23 mouse cellular contexts compared by ENCODE assay signal in the genomic region with DNA sequence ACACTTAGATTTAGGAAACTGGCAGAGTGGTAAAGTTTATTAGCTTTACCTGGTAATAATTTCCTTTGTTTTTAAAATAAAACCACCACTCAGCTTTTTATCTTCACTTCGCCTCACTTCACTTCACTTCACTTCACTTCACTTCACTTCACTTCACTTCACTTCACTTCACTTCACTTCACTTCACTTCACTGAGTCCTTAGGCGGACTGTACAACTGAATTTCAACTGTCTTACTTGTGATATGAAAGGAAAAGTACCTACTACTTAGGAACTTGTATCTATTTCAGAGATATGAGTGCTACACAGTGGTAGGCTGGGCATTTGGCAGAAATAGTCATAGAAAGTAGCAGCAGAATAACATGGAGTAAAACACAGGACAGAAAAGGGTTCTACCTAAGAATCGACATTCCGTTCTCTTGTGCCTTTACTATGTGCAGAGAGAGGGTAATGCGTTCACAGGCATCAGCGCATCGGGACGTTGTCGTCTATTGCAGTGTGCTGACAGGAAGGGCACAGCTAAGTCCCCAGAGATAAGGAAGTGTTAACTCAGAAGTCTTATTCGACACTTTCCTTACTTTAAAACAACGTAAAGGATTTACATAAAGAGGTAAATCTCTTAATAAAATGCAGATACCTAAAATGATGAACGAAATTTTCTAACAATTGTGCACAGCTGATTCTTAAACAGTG. TPM values are rescaled to one million over a fixed set of nuclear protein-coding genes. Genes with fewer than 3 reads are reported as not detected.
A peak's percentile ranks its signal among the peaks of the same experiment; 100 is the strongest.
DNase-seq lines count a peak whose midpoint lies in the region; ATAC-seq and TF ChIP-seq lines count a peak whose summit lies in the region.
"Had no signal": no experiment of that assay in that cellular context is flagged by ENCODE, and none has a peak within 500 bp of the region (broad histone marks: within the 10 kb centered on the region; RNA-seq: fewer than 3 reads in every experiment).

No protein-coding gene starts in this region.

- H3K9ac ChIP-seq in kidney, embryonic 14.5 days (ENCODE audit: low read depth, low read length) = no peak overlapping the region
- H3K9ac ChIP-seq: embryonic facial prominence, embryonic 12.5 days; embryonic facial prominence, embryonic 15.5 days; forebrain, postnatal 0 days; heart, embryonic 13.5 days; hindbrain, embryonic 12.5 days; hindbrain, embryonic 15.5 days had no signal

- peak; percentile 56 for DNase-seq in kidney, adult 2 months
- peak; percentile 5 for DNase-seq in lung, postnatal 10 days
- no peak for DNase-seq in lung, postnatal 4 days
- peak; percentile 8 for DNase-seq in retina, postnatal 1 day
- DNase-seq in retina, embryonic 14.5 days (ENCODE audit: low spot score) = no peak
- no peak for DNase-seq in gastrocnemius, postnatal 14 days
- DNase-seq: cerebellum, adult 11 months; cerebellum, adult 2 months; cerebellum, adult 9-11 months; cerebellum, postnatal 25 days; forebrain, postnatal 0 days; gastrocnemius, adult 2 months; gastrocnemius, postnatal 25 days; heart, adult 2 months had no signal

- H3K36me3 ChIP-seq in kidney, adult 2 months (ENCODE audit: control insufficient read depth, insufficient read depth, low read length) = peaks cover 9% of the 10 kb centered on the region
- peaks cover 44% of the 10 kb centered on the region for H3K36me3 ChIP-seq in kidney, embryonic 14.5 days (ENCODE audit: control insufficient read depth, insufficient read depth, low read length)

- no peak for ATAC-seq in kidney, embryonic 14.5 days (ENCODE audit: low FRiP score, low TSS enrichment)
- ATAC-seq: CD4-positive, CD25-positive, alpha-beta regulatory T cell, adult 4 months; forebrain, embryonic 14.5 days; forebrain, postnatal 0 days had no signal

- H3K4me3 ChIP-seq in kidney, adult 2 months (ENCODE audit: insufficient read depth, low read depth, low read length) = no peak overlapping the region
- no peak overlapping the region for H3K4me3 ChIP-seq in kidney, embryonic 14.5 days (ENCODE audit: low read length)
- H3K4me3 ChIP-seq: embryonic facial prominence, embryonic 12.5 days; embryonic facial prominence, embryonic 15.5 days; gastrocnemius, adult 2 months; heart, adult 2 months; heart, embryonic 10.5 days; heart, embryonic 13.5 days; hindbrain, embryonic 12.5 days; hindbrain, embryonic 15.5 days had no signal

- TF ChIP-seq POLR2A in kidney, adult 2 months (IDR thresholded peaks at IDR 0.05; ENCODE audit: low read depth, low read length) = no peak

- TF ChIP-seq CTCF in kidney, adult 2 months (conservative IDR thresholded peaks at IDR 0.05; ENCODE audit: insufficient read depth, insufficient read length, low read depth, low read length) = no peak

- intact Hi-C loops in gastrocnemius, postnatal 14 days (cut with DNase I; ENCODE audit: low total_unique reads) = no loop called here

- no peak overlapping the region for H3K4me2 ChIP-seq in kidney, embryonic 14.5 days (replicated peaks; ENCODE audit: low read depth, low read length)
- H3K4me2 ChIP-seq: embryonic facial prominence, embryonic 12.5 days; embryonic facial prominence, embryonic 15.5 days; heart, embryonic 13.5 days; hindbrain, embryonic 12.5 days; hindbrain, embryonic 15.5 days had no signal

- no peaks in the 10 kb centered on the region for H3K4me1 ChIP-seq in kidney, adult 2 months (ENCODE audit: control insufficient read depth, insufficient read depth, low read length)
- no peaks in the 10 kb centered on the region for H3K4me1 ChIP-seq in kidney, embryonic 14.5 days (ENCODE audit: control insufficient read depth, insufficient read depth, low read length)
- H3K4me1 ChIP-seq: embryonic facial prominence, embryonic 12.5 days; embryonic facial prominence, embryonic 15.5 days; heart, embryonic 10.5 days; heart, embryonic 13.5 days; hindbrain, embryonic 12.5 days; hindbrain, embryonic 15.5 days had no signal

- 70% methylated on average over 12 of the region's 12 CpGs for WGBS in kidney, adult 2 months
- 67% methylated on average over 12 of the region's 12 CpGs for WGBS in kidney, embryonic 14.5 days

- no peak overlapping the region for H3K27ac ChIP-seq in kidney, adult 2 months (ENCODE audit: insufficient read depth, low read depth, low read length)
- H3K27ac ChIP-seq in kidney, embryonic 14.5 days (ENCODE audit: low read depth, low read length) = no peak overlapping the region
- H3K27ac ChIP-seq: embryonic facial prominence, embryonic 12.5 days; embryonic facial prominence, embryonic 15.5 days; gastrocnemius, adult 2 months; heart, adult 2 months; heart, embryonic 10.5 days; heart, embryonic 13.5 days; hindbrain, embryonic 12.5 days; hindbrain, embryonic 15.5 days had no signal

- H3K27me3 ChIP-seq in kidney, adult 2 months (replicated peaks; ENCODE audit: control insufficient read depth, insufficient read depth, low read length) = no peaks in the 10 kb centered on the region
- no peaks in the 10 kb centered on the region for H3K27me3 ChIP-seq in kidney, embryonic 14.5 days (ENCODE audit: control insufficient read depth, insufficient read depth, low read length)
- H3K27me3 ChIP-seq: embryonic facial prominence, embryonic 12.5 days; embryonic facial prominence, embryonic 15.5 days; heart, embryonic 13.5 days; hindbrain, embryonic 12.5 days; hindbrain, embryonic 15.5 days had no signal

- H3K9me3 ChIP-seq in kidney, embryonic 14.5 days (ENCODE audit: control insufficient read depth, low read length) = no peaks in the 10 kb centered on the region
- H3K9me3 ChIP-seq: embryonic facial prominence, embryonic 12.5 days; embryonic facial prominence, embryonic 15.5 days; heart, embryonic 10.5 days; heart, embryonic 13.5 days; hindbrain, embryonic 12.5 days; hindbrain, embryonic 15.5 days had no signal

RNA-seq across cellular contexts. Expression of gene Ttc37, which starts 42.7 kb away (rescaled TPM):
- polyA plus RNA-seq in kidney, adult 2 months (2012; rRNA removed) = 6.4 and 6.9 TPM in 2 replicates
- polyA plus RNA-seq in kidney, embryonic 14.5 days (2014; fragmentation: Nextera tagmentation; extraction: Ambion mirVana) = 12.2 and 21.5 TPM in 2 replicates
- total RNA-seq in gastrocnemius, postnatal 14 days (2021) = 10 to 100 TPM; 11.2 to 11.6 TPM

RNA-seq across cellular contexts. Expression of gene Arsk, which starts 42.8 kb away (rescaled TPM):
- polyA plus RNA-seq in kidney, adult 2 months (2012; rRNA removed) = 8.6 and 9.0 TPM in 2 replicates
- polyA plus RNA-seq in kidney, embryonic 14.5 days (2014; fragmentation: Nextera tagmentation; extraction: Ambion mirVana) = 8.8 and 10.5 TPM in 2 replicates
- 1 to 10 TPM; 3.7 to 4.0 TPM for total RNA-seq in gastrocnemius, postnatal 14 days (2021)

Comparison
In these comparisons a context has a peak if more than half of its experiments do, and no peak if none do; other contexts are left out.
1. DNase-seq: peak in kidney, adult 2 months (single experiment), lung, postnatal 10 days (single experiment) and retina, postnatal 1 day (single experiment); none in lung, postnatal 4 days (0 of 2), retina, embryonic 14.5 days (single experiment) and gastrocnemius, postnatal 14 days (single experiment).